Mouse (Mus musculus) ES-E14 (cell line): ENCODE measurements at regions not wholly inside any gene's neighbourhood (a gene's known extent, or its start where the extent isn't known, plus 50 kb on each side); places are given as distances from the start of the nearest gene placed in this dataset.

Source experiments
- HCFC1 ChIP-seq: IDR thresholded peaks from 2 replicates; pipeline ENCODE4 v1.6.1; 2012; ENCODE audit warnings: low read length, inconsistent platforms, borderline replicate concordance; ENCODE audit not compliant: insufficient read depth
- MAFK ChIP-seq: IDR thresholded peaks from 2 replicates; pipeline ENCODE4 v1.6.1; 2014; ENCODE audit warnings: mild to moderate bottlenecking, low read depth, low read length, inconsistent platforms; ENCODE audit not compliant: insufficient read depth
- ZC3H11A ChIP-seq: IDR thresholded peaks from 2 replicates; pipeline ENCODE4 v1.6.1; 2012; ENCODE audit warnings: low read depth, mild to moderate bottlenecking, inconsistent platforms, low read length, borderline replicate concordance
- ZNF384 ChIP-seq: IDR thresholded peaks from 2 replicates; pipeline ENCODE4 v1.6.1; 2012; ENCODE audit warnings: low read depth, low read length, inconsistent platforms

GRCm38 (mm10) chr8:74688342-74688741 lies 184.6 kb upstream of the Isx start:
- TF ChIP-seq HCFC1 (no peak), ZC3H11A (no peak), MAFK (no peak), ZNF384 (no peak)
